Mouse (Mus musculus) embryonic fibroblast, embryonic 13.5 days (primary cell): ENCODE data around the gene Fgf14. TPM values are rescaled to one million over a fixed set of nuclear protein-coding genes. Genes with fewer than 3 reads are reported as not detected.
"Not testable (repeated sequence)": the region's sequence is repeated elsewhere in the genome, so short reads cannot be mapped to it uniquely, and the experiment has no call there.

ENCODE experiments used
- H3K27ac ChIP-seq: 2 replicates; pipeline ENCODE4 v1.5.1; 2012; ENCODE audit warnings: low read length, control low read depth, inconsistent platforms; ENCODE audit not compliant: insufficient read depth
- H3K4me1 ChIP-seq: 2 replicates; pipeline ENCODE4 v1.6.1; 2011; ENCODE audit warnings: low read length; ENCODE audit not compliant: control insufficient read depth, insufficient read depth
- H3K4me3 ChIP-seq: 2 replicates; pipeline ENCODE4 v1.5.1; 2011; ENCODE audit warnings: mild to moderate bottlenecking, control low read depth, low read length; ENCODE audit not compliant: insufficient read depth
- CTCF ChIP-seq: IDR thresholded peaks from 2 replicates; pipeline ENCODE4 v1.5.1; 2011; ENCODE audit warnings: mild to moderate bottlenecking, control low read depth, low read length, moderate library complexity, borderline replicate concordance; ENCODE audit not compliant: insufficient read depth
- POLR2A ChIP-seq: IDR thresholded peaks from 2 replicates; pipeline ENCODE4 v1.6.1; 2011; ENCODE audit warnings: low read depth, mild to moderate bottlenecking, control low read depth, low read length, moderate library complexity
- polyA plus RNA-seq: library from polyadenylated mRNA; stranded (reverse); fragments of >200 nt; gene quantifications from 2 replicates; pipeline ENCODE4 v1.2.4, GENCODE M21; 2011; ENCODE audit warnings: low read depth; ENCODE audit not compliant: missing spikeins, insufficient read length

Gene Fgf14
- polyA plus RNA-seq, 1 experiment: 0.47 TPM

- H3K4me1 ChIP-seq: no peaks in the 10 kb centered on the region
- TF ChIP-seq CTCF: no peak
- no peak for TF ChIP-seq POLR2A
- H3K4me3 ChIP-seq: no peak overlapping the region
- H3K27ac ChIP-seq: no peak overlapping the region
Observed at GRCm38 (mm10) chr14:124606036-124606711, 70.8 kb downstream of the Fgf14 start.

GRCm38 (mm10) chr14:124605031-124605743, 71.7 kb downstream of the Fgf14 start:
- H3K4me3 ChIP-seq: no peak overlapping the region
- no peaks in the 10 kb centered on the region for H3K4me1 ChIP-seq
- no peak overlapping the region for H3K27ac ChIP-seq
- no peak for TF ChIP-seq CTCF
- TF ChIP-seq POLR2A: no peak

GRCm38 (mm10) chr14:124576571-124576970, 100.4 kb downstream of the Fgf14 start:
- H3K4me3 ChIP-seq: no peak overlapping the region
- no peaks in the 10 kb centered on the region for H3K4me1 ChIP-seq
- H3K27ac ChIP-seq: no peak overlapping the region
- TF ChIP-seq CTCF: no peak
- no peak for TF ChIP-seq POLR2A

GRCm38 (mm10) chr14:124575130-124575885, 101.6 kb downstream of the Fgf14 start:
- no peak for TF ChIP-seq POLR2A
- no peak for TF ChIP-seq CTCF
- H3K27ac ChIP-seq: no peak overlapping the region
- H3K4me1 ChIP-seq: no peaks in the 10 kb centered on the region
- H3K4me3 ChIP-seq: no peak overlapping the region

GRCm38 (mm10) chr14:124566445-124566844, 110.5 kb downstream of the Fgf14 start:
- TF ChIP-seq CTCF (no peak), POLR2A (no peak)
- Histone ChIP-seq H3K27ac (no peak overlapping the region), H3K4me3 (no peak overlapping the region), H3K4me1 (no peaks in the 10 kb centered on the region)

- Histone ChIP-seq H3K4me3 (no peak overlapping the region), H3K27ac (no peak overlapping the region), H3K4me1 (no peaks in the 10 kb centered on the region)
- no peak for TF ChIP-seq CTCF
- TF ChIP-seq POLR2A: no peak
Observed at GRCm38 (mm10) chr14:124561544-124561943, 115.4 kb downstream of the Fgf14 start.

GRCm38 (mm10) chr14:124536106-124536505, 140.8 kb downstream of the Fgf14 start:
- TF ChIP-seq CTCF (no peak), POLR2A (no peak)
- no peak overlapping the region for H3K4me3 ChIP-seq
- no peak overlapping the region for H3K27ac ChIP-seq
- no peaks in the 10 kb centered on the region for H3K4me1 ChIP-seq

- H3K4me3 ChIP-seq, H3K4me1 ChIP-seq, H3K27ac ChIP-seq: not testable (repeated sequence)
Observed at GRCm38 (mm10) chr14:124535376-124535775, 141.6 kb downstream of the Fgf14 start.

- Histone ChIP-seq H3K4me3 (no peak overlapping the region), H3K27ac (no peak overlapping the region), H3K4me1 (no peaks in the 10 kb centered on the region)
- TF ChIP-seq CTCF: no peak
- no peak for TF ChIP-seq POLR2A
Observed at GRCm38 (mm10) chr14:124532051-124532450, 144.9 kb downstream of the Fgf14 start.

GRCm38 (mm10) chr14:124512009-124512408, 164.9 kb downstream of the Fgf14 start:
- no peak overlapping the region for H3K4me3 ChIP-seq
- H3K27ac ChIP-seq: no peak overlapping the region
- H3K4me1 ChIP-seq: no peaks in the 10 kb centered on the region
- TF ChIP-seq CTCF: no peak
- TF ChIP-seq POLR2A: no peak
